Mouse (Mus musculus): ENCODE measurements around the gene Sh3tc1. TPM values are rescaled to one million over a fixed set of nuclear protein-coding genes. Genes with fewer than 3 reads are reported as not detected.

Sh3tc1 gene
- polyA plus RNA-seq, 1 experiment from 2014 or later = 4.7 TPM

- Histone ChIP-seq H3K4me1 (ENCODE audit: control insufficient read depth, insufficient read depth, low read length) (peaks cover 41% of the 10 kb centered on the region), H3K9ac (ENCODE audit: low read depth, low read length) (no peak overlapping the region), H3K4me3 (ENCODE audit: low read depth, low read length) (no peak overlapping the region), H3K36me3 (ENCODE audit: control insufficient read depth, insufficient read depth, low read length) (no peaks in the 10 kb centered on the region), H3K27me3 (ENCODE audit: control insufficient read depth, insufficient read depth, low read length) (peaks cover 4% of the 10 kb centered on the region; the same call in 1 of the 2 replicates), H3K9me3 (replicated peaks; ENCODE audit: control insufficient read depth, low read length) (no peaks in the 10 kb centered on the region), H3K4me2 (peak overlapping the region; percentile 29; the same call in 1 of the 2 replicates), H3K27ac (ENCODE audit: low read depth, low read length) (no peak overlapping the region)
- WGBS (ENCODE audit: insufficient replicate concordance) = 43% methylated on average over 14 of the region's 14 CpGs
- ATAC-seq (replicated peaks; ENCODE audit: insufficient number of reproducible peaks, low FRiP score, low TSS enrichment) = no peak
These were observed 31.3 kb upstream of the Sh3tc1 start for GRCm38 (mm10) chr5:35770891-35771663.

GRCm38 (mm10) chr5:35770246-35770645 is 30.5 kb upstream of the Sh3tc1 start:
- Histone ChIP-seq H3K27ac (ENCODE audit: low read depth, low read length) (no peak overlapping the region), H3K36me3 (ENCODE audit: control insufficient read depth, insufficient read depth, low read length) (no peaks in the 10 kb centered on the region), H3K9ac (ENCODE audit: low read depth, low read length) (no peak overlapping the region), H3K4me2 (no peak overlapping the region), H3K9me3 (replicated peaks; ENCODE audit: control insufficient read depth, low read length) (no peaks in the 10 kb centered on the region), H3K4me1 (ENCODE audit: control insufficient read depth, insufficient read depth, low read length) (peaks cover 41% of the 10 kb centered on the region), H3K27me3 (ENCODE audit: control insufficient read depth, insufficient read depth, low read length) (peaks cover 4% of the 10 kb centered on the region; the same call in 1 of the 2 replicates), H3K4me3 (ENCODE audit: low read depth, low read length) (no peak overlapping the region)
- 91% methylated on average over 2 of the region's 2 CpGs for WGBS (ENCODE audit: insufficient replicate concordance)
- ATAC-seq (replicated peaks; ENCODE audit: insufficient number of reproducible peaks, low FRiP score, low TSS enrichment) = no peak

GRCm38 (mm10) chr5:35768997-35769396 is 29.2 kb upstream of the Sh3tc1 start:
- Histone ChIP-seq H3K4me2 (no peak overlapping the region), H3K4me1 (ENCODE audit: control insufficient read depth, insufficient read depth, low read length) (peaks cover 45% of the 10 kb centered on the region)
- WGBS (ENCODE audit: insufficient replicate concordance) = 77% methylated on average over 7 of the region's 7 CpGs

GRCm38 (mm10) chr5:35768525-35768924 is 28.7 kb upstream of the Sh3tc1 start:
- Histone ChIP-seq H3K4me1 (ENCODE audit: control insufficient read depth, insufficient read depth, low read length) (peaks cover 45% of the 10 kb centered on the region), H3K4me3 (ENCODE audit: low read depth, low read length) (no peak overlapping the region), H3K9me3 (replicated peaks; ENCODE audit: control insufficient read depth, low read length) (no peaks in the 10 kb centered on the region), H3K27ac (ENCODE audit: low read depth, low read length) (peak overlapping the region; percentile 50; the same call in 1 of the 2 replicates), H3K27me3 (ENCODE audit: control insufficient read depth, insufficient read depth, low read length) (peaks cover 4% of the 10 kb centered on the region; the same call in 1 of the 2 replicates), H3K36me3 (ENCODE audit: control insufficient read depth, insufficient read depth, low read length) (no peaks in the 10 kb centered on the region), H3K4me2 (no peak overlapping the region), H3K9ac (ENCODE audit: low read depth, low read length) (no peak overlapping the region; the same call in 1 of the 2 replicates)
- 54% methylated on average over 3 of the region's 3 CpGs for WGBS (ENCODE audit: insufficient replicate concordance)
- no peak for ATAC-seq (replicated peaks; ENCODE audit: insufficient number of reproducible peaks, low FRiP score, low TSS enrichment)

More at GRCm38 (mm10) chr5:35768997-35769396, 29.2 kb upstream of the Sh3tc1 start:
- Histone ChIP-seq H3K27ac (ENCODE audit: low read depth, low read length) (no peak overlapping the region), H3K4me3 (ENCODE audit: low read depth, low read length) (no peak overlapping the region), H3K9ac (ENCODE audit: low read depth, low read length) (no peak overlapping the region; the same call in 1 of the 2 replicates), H3K9me3 (replicated peaks; ENCODE audit: control insufficient read depth, low read length) (no peaks in the 10 kb centered on the region), H3K36me3 (ENCODE audit: control insufficient read depth, insufficient read depth, low read length) (no peaks in the 10 kb centered on the region), H3K27me3 (ENCODE audit: control insufficient read depth, insufficient read depth, low read length) (peaks cover 4% of the 10 kb centered on the region; the same call in 1 of the 2 replicates)
- no peak for ATAC-seq (replicated peaks; ENCODE audit: insufficient number of reproducible peaks, low FRiP score, low TSS enrichment)

GRCm38 (mm10) chr5:35765909-35766308 is 26.1 kb upstream of the Sh3tc1 start:
- no peak overlapping the region for H3K4me3 ChIP-seq (ENCODE audit: low read depth, low read length)
- no peak for ATAC-seq (replicated peaks; ENCODE audit: insufficient number of reproducible peaks, low FRiP score, low TSS enrichment)
- H3K36me3 ChIP-seq (ENCODE audit: control insufficient read depth, insufficient read depth, low read length) = no peaks in the 10 kb centered on the region
- peaks cover 19% of the 10 kb centered on the region for H3K27me3 ChIP-seq (ENCODE audit: control insufficient read depth, insufficient read depth, low read length)
- WGBS (ENCODE audit: insufficient replicate concordance) = 71% methylated on average over 6 of the region's 6 CpGs
- peaks cover 32% of the 10 kb centered on the region for H3K4me1 ChIP-seq (ENCODE audit: control insufficient read depth, insufficient read depth, low read length)
- no peak overlapping the region for H3K4me2 ChIP-seq
- H3K9ac ChIP-seq (ENCODE audit: low read depth, low read length) = no peak overlapping the region
- no peak overlapping the region for H3K27ac ChIP-seq (ENCODE audit: low read depth, low read length)
- H3K9me3 ChIP-seq (replicated peaks; ENCODE audit: control insufficient read depth, low read length) = no peaks in the 10 kb centered on the region

GRCm38 (mm10) chr5:35762850-35763249 is 23.1 kb upstream of the Sh3tc1 start:
- no peaks in the 10 kb centered on the region for H3K36me3 ChIP-seq (ENCODE audit: control insufficient read depth, insufficient read depth, low read length)
- no peak overlapping the region for H3K4me3 ChIP-seq (ENCODE audit: low read depth, low read length)
- no peak overlapping the region for H3K27ac ChIP-seq (ENCODE audit: low read depth, low read length)
- 67% methylated on average over 10 of the region's 10 CpGs for WGBS (ENCODE audit: insufficient replicate concordance)
- peaks cover 17% of the 10 kb centered on the region for H3K4me1 ChIP-seq (ENCODE audit: control insufficient read depth, insufficient read depth, low read length)
- H3K9ac ChIP-seq (ENCODE audit: low read depth, low read length) = no peak overlapping the region
- no peaks in the 10 kb centered on the region for H3K9me3 ChIP-seq (replicated peaks; ENCODE audit: control insufficient read depth, low read length)
- H3K4me2 ChIP-seq = no peak overlapping the region
- H3K27me3 ChIP-seq (ENCODE audit: control insufficient read depth, insufficient read depth, low read length) = peaks cover 41% of the 10 kb centered on the region
- no peak for ATAC-seq (replicated peaks; ENCODE audit: insufficient number of reproducible peaks, low FRiP score, low TSS enrichment)

- H3K9me3 ChIP-seq (replicated peaks; ENCODE audit: control insufficient read depth, low read length) = no peaks in the 10 kb centered on the region
- H3K27me3 ChIP-seq (ENCODE audit: control insufficient read depth, insufficient read depth, low read length) = peaks cover 41% of the 10 kb centered on the region
- no peak for ATAC-seq (replicated peaks; ENCODE audit: insufficient number of reproducible peaks, low FRiP score, low TSS enrichment)
- no peaks in the 10 kb centered on the region for H3K36me3 ChIP-seq (ENCODE audit: control insufficient read depth, insufficient read depth, low read length)
- H3K27ac ChIP-seq (ENCODE audit: low read depth, low read length) = no peak overlapping the region
- no peak overlapping the region for H3K4me2 ChIP-seq
- H3K4me1 ChIP-seq (ENCODE audit: control insufficient read depth, insufficient read depth, low read length) = peaks cover 14% of the 10 kb centered on the region
- no peak overlapping the region for H3K4me3 ChIP-seq (ENCODE audit: low read depth, low read length)
- no peak overlapping the region for H3K9ac ChIP-seq (ENCODE audit: low read depth, low read length)
- 59% methylated on average over 5 of the region's 5 CpGs for WGBS (ENCODE audit: insufficient replicate concordance)
These were observed 22.6 kb upstream of the Sh3tc1 start for GRCm38 (mm10) chr5:35762388-35762787.

GRCm38 (mm10) chr5:35761323-35761722 is 21.5 kb upstream of the Sh3tc1 start:
- H3K27me3 ChIP-seq (ENCODE audit: control insufficient read depth, insufficient read depth, low read length) = peaks cover 48% of the 10 kb centered on the region
- H3K4me2 ChIP-seq = no peak overlapping the region
- no peak overlapping the region for H3K4me3 ChIP-seq (ENCODE audit: low read depth, low read length)
- H3K9me3 ChIP-seq (replicated peaks; ENCODE audit: control insufficient read depth, low read length) = no peaks in the 10 kb centered on the region
- 0 out of 2 replicates have a peak, but pooled peaks cover 7% of the 10 kb centered on the region for H3K4me1 ChIP-seq (ENCODE audit: control insufficient read depth, insufficient read depth, low read length)
- H3K9ac ChIP-seq (ENCODE audit: low read depth, low read length) = no peak overlapping the region
- no peak for ATAC-seq (replicated peaks; ENCODE audit: insufficient number of reproducible peaks, low FRiP score, low TSS enrichment)
- H3K27ac ChIP-seq (ENCODE audit: low read depth, low read length) = no peak overlapping the region
- 72% methylated on average over 5 of the region's 5 CpGs for WGBS (ENCODE audit: insufficient replicate concordance)
- no peaks in the 10 kb centered on the region for H3K36me3 ChIP-seq (ENCODE audit: control insufficient read depth, insufficient read depth, low read length)

All from heart, embryonic 11.5 days (tissue).